Mouse (Mus musculus): ENCODE measurements around the gene Usf3.

- TF ChIP-seq CTCF (conservative IDR thresholded peaks at IDR 0.05; ENCODE audit: insufficient read depth, insufficient read length, low read depth, low read length) (no peak), POLR2A (IDR thresholded peaks at IDR 0.05; ENCODE audit: low read depth, low read length) (no peak)
These were observed 2.0 kb downstream of the Usf3 start for GRCm38 (mm10) chr16:44175001-44175400.

Measured in kidney, adult 2 months (tissue).